Mouse (Mus musculus) cerebellum, adult 2 months (tissue): ENCODE measurements around the gene Zbtb17.

ENCODE experiments used
- CTCF ChIP-seq: fragments of 200-500 bp; IDR thresholded peaks from 2 replicates; pipeline ENCODE4 v1.5.1; 2011; ENCODE audit warnings: low read depth, mild to moderate bottlenecking, control low read depth, low read length, moderate library complexity, borderline replicate concordance; ENCODE audit not compliant: insufficient read depth
- POLR2A ChIP-seq: fragments of 200-500 bp; IDR thresholded peaks from 2 replicates; pipeline ENCODE4 v1.6.1; 2011; ENCODE audit warnings: low read length, control low read depth, borderline replicate concordance; ENCODE audit not compliant: insufficient read depth

- TF ChIP-seq CTCF = no peak
- TF ChIP-seq POLR2A = no peak
Measured at GRCm38 (mm10) chr4:141460481-141460880, 16.0 kb downstream of the Zbtb17 start.
